Mouse (Mus musculus) cortical plate, adult 2 months (tissue): ENCODE measurements at regions not wholly inside any gene's neighbourhood (a gene's known extent, or its start where the extent isn't known, plus 50 kb on each side); places are given as distances from the start of the nearest gene placed in this dataset.

Experiments used
- CTCF ChIP-seq: fragments of 200-500 bp; IDR thresholded peaks from 2 replicates; pipeline ENCODE4 v1.5.1; 2011; ENCODE audit warnings: mild to moderate bottlenecking, control low read depth, low read length; ENCODE audit not compliant: insufficient read depth; ENCODE audit errors: extremely low read depth
- POLR2A ChIP-seq: fragments of 200-500 bp; IDR thresholded peaks from 2 replicates; pipeline ENCODE4 v1.6.1; 2011; ENCODE audit warnings: mild to moderate bottlenecking, low read length, control low read depth; ENCODE audit not compliant: insufficient read depth; ENCODE audit errors: extremely low read depth

DNA sequence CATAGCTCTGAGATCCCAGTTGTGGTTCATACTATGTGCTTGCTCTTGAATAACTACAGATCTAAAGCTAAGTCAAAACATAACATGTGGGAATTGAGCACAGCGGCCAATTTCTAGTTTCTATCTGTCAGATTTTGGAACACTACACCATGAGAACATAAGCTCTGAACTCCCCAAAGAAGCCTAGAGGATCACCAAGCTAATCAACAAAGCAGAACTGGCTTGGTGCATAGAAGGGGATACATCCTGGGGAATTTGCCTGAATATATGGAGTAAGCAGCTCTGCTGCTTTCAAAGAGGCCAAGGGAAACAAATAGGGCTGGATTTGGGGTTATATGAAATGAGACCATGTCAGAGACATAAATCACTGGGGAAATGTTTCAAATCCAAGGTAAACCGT is 105.9 kb upstream of the Igf1 start:
- no peak for TF ChIP-seq CTCF
- no peak for TF ChIP-seq POLR2A
